Mouse (Mus musculus): Measurements from ENCODE around the gene Dqx1. TPM values are rescaled to one million over a fixed set of nuclear protein-coding genes. Genes with fewer than 3 reads are reported as not detected.

Dqx1 gene
- polyA plus RNA-seq (2014; fragmentation: Nextera tagmentation; extraction: Ambion mirVana): 1.4 and 1.6 TPM in 2 replicates

DNA sequence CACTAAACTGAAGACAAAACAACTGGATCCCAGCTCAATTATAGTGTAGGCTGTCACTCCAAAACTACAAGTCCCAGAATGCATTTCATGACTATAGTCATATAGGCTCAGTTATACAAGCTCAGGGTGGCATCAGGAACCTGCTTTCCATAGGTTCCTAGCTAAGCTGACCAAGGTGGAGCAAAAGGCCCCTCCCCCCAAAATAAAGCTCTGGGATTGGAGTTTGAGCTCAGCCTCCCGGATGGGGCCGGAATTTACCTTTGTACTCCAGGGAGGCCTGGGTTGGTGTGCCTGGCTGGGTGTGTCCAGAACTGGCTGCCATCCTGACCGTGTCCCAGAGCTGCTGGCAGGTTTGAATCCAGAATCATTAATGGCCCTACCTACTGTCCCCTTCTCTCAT lies at the start of gene Dqx1:
Dqx1 (plus strand) TSS at position 55 of the 400 bp plus-strand sequence.
- Histone ChIP-seq H3K9ac (ENCODE audit: low read length) (no peak within 1 kb of the TSS), H3K36me3 (ENCODE audit: control insufficient read depth, insufficient read depth, low read length) (no peaks in the 10 kb centered on the region; the same call in none of the 2 replicates), H3K4me3 (ENCODE audit: low read depth, low read length) (no peak within 1 kb of the TSS), H3K4me1 (ENCODE audit: control insufficient read depth, insufficient read depth, low read length) (peaks cover 11% of the 10 kb centered on the region), H3K4me2 (ENCODE audit: low read depth) (no peak within 1 kb of the TSS), H3K27ac (ENCODE audit: low read depth, low read length) (no peak within 1 kb of the TSS), H3K27me3 (ENCODE audit: control insufficient read depth, insufficient read depth, low read length) (peaks cover 5% of the 10 kb centered on the region), H3K9me3 (ENCODE audit: control insufficient read depth, low read length) (no peaks in the 10 kb centered on the region)
- DNase-seq (ENCODE audit: low spot score) (no peak), ATAC-seq (ENCODE audit: insufficient read depth, low FRiP score, low TSS enrichment) (no peak)
- WGBS: 46% methylated on average over 3 of the region's 3 CpGs

DNA sequence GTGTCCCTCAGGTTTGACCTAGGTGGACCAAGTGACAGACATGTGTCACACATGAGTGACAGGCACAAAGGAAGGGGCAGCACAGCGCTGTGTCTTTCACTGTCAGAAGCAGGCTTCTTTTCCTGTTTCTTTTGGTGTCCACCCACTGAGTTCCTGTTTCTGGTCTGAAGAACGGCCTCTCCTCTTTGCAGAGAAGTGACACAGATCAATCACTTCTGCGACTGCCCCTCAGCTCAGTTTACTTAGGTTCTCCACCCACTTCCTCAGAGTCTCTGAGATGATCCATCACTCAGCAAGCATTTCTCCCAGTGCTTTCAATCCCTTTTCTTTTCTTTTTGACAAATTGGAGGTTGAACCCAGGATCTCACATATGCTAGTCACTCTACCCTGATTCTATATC lies 49.0 kb upstream of the Dqx1 start:
- Histone ChIP-seq H3K4me1 (ENCODE audit: control insufficient read depth, insufficient read depth, low read length) (no peaks in the 10 kb centered on the region), H3K4me2 (ENCODE audit: low read depth) (no peak overlapping the region), H3K27me3 (ENCODE audit: control insufficient read depth, insufficient read depth, low read length) (no peaks in the 10 kb centered on the region), H3K4me3 (ENCODE audit: low read depth, low read length) (no peak overlapping the region), H3K27ac (ENCODE audit: low read depth, low read length) (no peak overlapping the region), H3K36me3 (ENCODE audit: control insufficient read depth, insufficient read depth, low read length) (no peaks in the 10 kb centered on the region), H3K9ac (ENCODE audit: low read length) (no peak overlapping the region), H3K9me3 (ENCODE audit: control insufficient read depth, low read length) (no peaks in the 10 kb centered on the region)
- DNase-seq (ENCODE audit: low spot score): no peak
- WGBS: 58% methylated on average over 3 of the region's 3 CpGs
- ATAC-seq (ENCODE audit: insufficient read depth, low FRiP score, low TSS enrichment): no peak

DNA sequence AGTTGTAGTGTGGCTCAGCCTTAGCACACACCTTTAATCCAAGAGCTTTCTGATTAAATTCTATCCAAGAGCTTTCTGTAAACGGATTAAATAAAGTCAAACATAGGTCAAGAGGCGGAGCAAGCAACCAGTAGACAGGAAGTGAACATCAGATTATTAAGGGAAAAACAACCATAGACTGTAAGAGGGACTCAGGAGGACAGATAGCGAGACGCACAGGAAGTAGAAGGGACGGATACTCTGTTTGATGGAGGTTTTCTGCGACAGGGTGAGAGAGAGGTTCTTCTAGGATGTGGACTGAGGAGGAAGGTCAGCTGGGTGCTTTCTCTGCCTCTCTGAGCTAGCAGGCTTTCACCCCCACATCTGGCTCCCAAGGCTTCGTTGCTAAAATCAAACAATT lies 47.6 kb upstream of the Dqx1 start:
- Histone ChIP-seq H3K4me2 (ENCODE audit: low read depth) (no peak overlapping the region), H3K9me3 (ENCODE audit: control insufficient read depth, low read length) (no peaks in the 10 kb centered on the region), H3K9ac (ENCODE audit: low read length) (no peak overlapping the region), H3K4me3 (ENCODE audit: low read depth, low read length) (no peak overlapping the region), H3K4me1 (ENCODE audit: control insufficient read depth, insufficient read depth, low read length) (no peaks in the 10 kb centered on the region), H3K27ac (ENCODE audit: low read depth, low read length) (no peak overlapping the region), H3K36me3 (ENCODE audit: control insufficient read depth, insufficient read depth, low read length) (no peaks in the 10 kb centered on the region), H3K27me3 (ENCODE audit: control insufficient read depth, insufficient read depth, low read length) (no peaks in the 10 kb centered on the region)
- DNase-seq (ENCODE audit: low spot score) (no peak), ATAC-seq (ENCODE audit: insufficient read depth, low FRiP score, low TSS enrichment) (no peak)
- 79% methylated on average over 7 of the region's 7 CpGs for WGBS

DNA sequence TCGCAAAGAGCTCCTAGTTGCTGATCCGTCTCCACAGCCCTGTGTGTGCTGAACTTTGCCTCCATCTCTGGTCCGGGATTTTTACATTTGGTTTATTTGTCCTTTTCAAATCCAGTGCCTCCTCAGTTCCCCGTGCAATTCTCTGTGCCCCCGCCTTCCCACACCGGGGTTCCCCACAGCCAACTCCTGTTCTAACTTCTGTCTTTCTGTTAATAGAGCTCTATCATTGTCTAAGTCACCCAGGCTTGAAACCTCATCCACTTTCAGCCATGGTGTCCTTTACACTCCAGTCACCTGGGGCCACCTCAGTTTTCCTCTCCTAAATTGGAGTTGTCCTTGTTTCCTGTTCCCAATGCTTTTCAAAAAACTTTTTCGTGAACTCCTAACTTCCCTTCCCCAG lies 46.4 kb upstream of the Dqx1 start:
- WGBS: 82% methylated on average over 7 of the region's 7 CpGs
- Histone ChIP-seq H3K9ac (ENCODE audit: low read length) (no peak overlapping the region), H3K4me3 (ENCODE audit: low read depth, low read length) (no peak overlapping the region), H3K4me1 (ENCODE audit: control insufficient read depth, insufficient read depth, low read length) (no peaks in the 10 kb centered on the region), H3K27ac (ENCODE audit: low read depth, low read length) (no peak overlapping the region), H3K36me3 (ENCODE audit: control insufficient read depth, insufficient read depth, low read length) (no peaks in the 10 kb centered on the region), H3K9me3 (ENCODE audit: control insufficient read depth, low read length) (no peaks in the 10 kb centered on the region), H3K27me3 (ENCODE audit: control insufficient read depth, insufficient read depth, low read length) (no peaks in the 10 kb centered on the region), H3K4me2 (ENCODE audit: low read depth) (no peak overlapping the region)
- no peak for DNase-seq (ENCODE audit: low spot score)
- no peak for ATAC-seq (ENCODE audit: insufficient read depth, low FRiP score, low TSS enrichment)

DNA sequence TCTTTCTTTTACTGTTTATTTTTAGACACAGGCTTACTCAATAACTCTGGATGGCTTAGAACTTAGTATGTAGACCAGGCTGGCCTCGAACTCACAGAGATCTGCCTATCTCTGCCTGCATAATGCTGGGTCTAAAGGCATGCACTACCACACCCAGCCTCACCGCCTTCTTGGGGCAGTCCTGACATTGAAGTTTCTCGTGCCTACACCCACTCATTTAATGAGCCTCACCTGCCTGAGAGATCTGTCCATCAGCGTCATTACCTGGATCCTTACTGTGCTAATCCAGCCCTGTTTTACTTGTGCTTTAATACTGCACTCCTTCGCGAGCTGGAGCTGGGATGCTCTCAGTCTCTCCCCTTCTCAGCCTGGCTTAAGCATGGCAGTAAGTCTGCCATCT lies 45.9 kb upstream of the Dqx1 start:
- no peaks in the 10 kb centered on the region for H3K9me3 ChIP-seq (ENCODE audit: control insufficient read depth, low read length)
- H3K9ac ChIP-seq (ENCODE audit: low read length): no peak overlapping the region
- H3K4me1 ChIP-seq (ENCODE audit: control insufficient read depth, insufficient read depth, low read length): no peaks in the 10 kb centered on the region
- no peak overlapping the region for H3K27ac ChIP-seq (ENCODE audit: low read depth, low read length)
- H3K36me3 ChIP-seq (ENCODE audit: control insufficient read depth, insufficient read depth, low read length): no peaks in the 10 kb centered on the region
- H3K4me2 ChIP-seq (ENCODE audit: low read depth): no peak overlapping the region
- H3K4me3 ChIP-seq (ENCODE audit: low read depth, low read length): no peak overlapping the region
- H3K27me3 ChIP-seq (ENCODE audit: control insufficient read depth, insufficient read depth, low read length): no peaks in the 10 kb centered on the region
- WGBS: 77% methylated on average over 6 of the region's 6 CpGs
- ATAC-seq (ENCODE audit: insufficient read depth, low FRiP score, low TSS enrichment): no peak
- no peak for DNase-seq (ENCODE audit: low spot score)

DNA sequence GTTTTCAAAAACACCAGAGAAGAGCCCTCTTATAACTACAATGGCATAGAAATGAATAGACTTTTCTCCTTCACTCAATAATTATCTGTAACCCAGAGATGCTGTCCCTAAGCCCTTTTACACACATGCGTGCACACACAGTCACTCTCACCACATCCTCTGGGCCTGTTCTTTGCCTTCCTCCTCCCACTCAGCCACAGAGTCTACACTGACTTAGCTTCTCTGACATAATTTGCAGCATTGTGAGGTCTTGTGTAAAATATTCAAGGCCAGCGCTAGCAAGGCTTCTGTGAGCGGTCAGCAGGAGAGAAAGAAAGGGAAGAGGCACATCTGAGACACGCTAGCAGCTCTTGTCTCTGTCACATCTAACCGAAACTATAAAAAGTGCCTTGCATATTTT lies 44.2 kb upstream of the Dqx1 start:
- H3K9ac ChIP-seq (ENCODE audit: low read length): no peak overlapping the region
- no peak overlapping the region for H3K4me3 ChIP-seq (ENCODE audit: low read depth, low read length)
- no peak overlapping the region for H3K4me2 ChIP-seq (ENCODE audit: low read depth)
- H3K27me3 ChIP-seq (ENCODE audit: control insufficient read depth, insufficient read depth, low read length): no peaks in the 10 kb centered on the region
- H3K4me1 ChIP-seq (ENCODE audit: control insufficient read depth, insufficient read depth, low read length): no peaks in the 10 kb centered on the region
- ATAC-seq (ENCODE audit: insufficient read depth, low FRiP score, low TSS enrichment): no peak
- no peaks in the 10 kb centered on the region for H3K36me3 ChIP-seq (ENCODE audit: control insufficient read depth, insufficient read depth, low read length)
- 81% methylated on average over 5 of the region's 5 CpGs for WGBS
- H3K9me3 ChIP-seq (ENCODE audit: control insufficient read depth, low read length): no peaks in the 10 kb centered on the region
- DNase-seq (ENCODE audit: low spot score): no peak
- no peak overlapping the region for H3K27ac ChIP-seq (ENCODE audit: low read depth, low read length)

DNA sequence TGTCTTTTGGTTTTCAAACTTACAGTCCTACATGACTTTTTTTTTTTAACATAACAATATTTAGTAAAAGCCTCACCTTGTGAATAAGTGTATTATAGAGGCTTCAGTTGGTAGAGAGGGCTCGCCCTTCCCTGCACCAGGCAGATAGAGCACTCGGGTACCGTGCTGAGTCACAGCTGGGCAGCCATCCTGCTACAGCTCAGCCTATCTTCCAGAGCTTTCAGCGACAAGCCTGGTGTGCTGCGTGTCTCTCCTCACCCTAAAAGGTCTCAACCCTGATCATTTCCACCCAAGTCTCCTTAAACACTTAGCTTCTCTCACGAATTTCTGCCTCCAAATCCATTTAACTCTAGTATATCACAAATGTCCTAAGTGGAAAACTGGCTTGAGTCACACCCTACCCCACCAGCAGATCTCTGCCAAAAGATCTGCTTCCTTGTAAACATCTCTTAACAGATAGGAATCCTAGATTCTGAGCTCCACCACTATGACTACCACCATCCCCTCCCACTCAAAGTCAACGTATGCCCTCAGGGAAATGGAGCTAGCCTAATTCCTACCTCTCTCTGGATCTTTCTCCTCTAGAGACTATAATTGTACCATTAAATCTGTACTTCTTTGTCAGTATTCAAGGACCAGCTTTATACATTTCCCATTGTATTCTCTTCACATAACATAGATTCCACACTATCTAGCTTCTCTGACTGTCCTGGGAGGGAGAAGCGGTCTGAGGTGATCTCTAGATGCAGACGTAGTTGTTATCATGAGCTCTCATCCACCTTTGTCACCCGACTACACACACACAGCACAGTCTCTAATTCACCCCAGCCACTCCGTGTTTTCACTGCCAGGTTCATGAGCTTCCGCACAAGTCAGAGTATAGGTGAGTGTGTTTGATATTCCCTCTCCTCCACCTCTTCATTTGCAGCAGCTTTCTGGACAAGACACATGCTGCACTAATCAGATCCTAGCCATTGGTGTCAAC lies 42.9 kb upstream of the Dqx1 start:
- 79% methylated on average over 12 of the region's 12 CpGs for WGBS
- H3K36me3 ChIP-seq (ENCODE audit: control insufficient read depth, insufficient read depth, low read length): no peaks in the 10 kb centered on the region
- H3K4me2 ChIP-seq (ENCODE audit: low read depth): no peak overlapping the region
- no peak overlapping the region for H3K4me3 ChIP-seq (ENCODE audit: low read depth, low read length)
- no peaks in the 10 kb centered on the region for H3K27me3 ChIP-seq (ENCODE audit: control insufficient read depth, insufficient read depth, low read length)
- no peaks in the 10 kb centered on the region for H3K4me1 ChIP-seq (ENCODE audit: control insufficient read depth, insufficient read depth, low read length)
- H3K9me3 ChIP-seq (ENCODE audit: control insufficient read depth, low read length): no peaks in the 10 kb centered on the region
- no peak overlapping the region for H3K27ac ChIP-seq (ENCODE audit: low read depth, low read length)
- ATAC-seq (ENCODE audit: insufficient read depth, low FRiP score, low TSS enrichment) (no peak), DNase-seq (ENCODE audit: low spot score) (no peak)
- no peak overlapping the region for H3K9ac ChIP-seq (ENCODE audit: low read length)

DNA sequence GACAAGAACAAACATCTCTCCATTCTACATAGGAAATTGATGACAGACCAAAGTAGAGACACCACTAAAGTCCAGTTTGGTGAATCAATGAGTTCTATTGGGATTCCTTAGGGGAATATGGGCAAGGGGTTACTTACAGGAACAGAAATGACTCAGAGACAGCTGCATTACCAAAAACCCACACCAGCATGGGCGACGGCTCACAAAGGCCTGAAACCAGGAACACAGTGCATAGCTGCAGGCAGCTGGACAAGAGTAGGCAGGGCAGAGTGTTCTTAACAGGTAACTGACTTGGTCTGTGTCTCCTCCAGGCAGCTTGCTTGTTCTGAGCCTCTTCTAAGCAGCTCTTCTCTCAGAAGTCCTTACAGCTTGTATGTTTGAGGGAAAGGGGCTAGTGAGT lies 41.9 kb upstream of the Dqx1 start:
- Histone ChIP-seq H3K4me1 (ENCODE audit: control insufficient read depth, insufficient read depth, low read length) (no peaks in the 10 kb centered on the region), H3K4me3 (ENCODE audit: low read depth, low read length) (no peak overlapping the region), H3K27ac (ENCODE audit: low read depth, low read length) (no peak overlapping the region), H3K27me3 (ENCODE audit: control insufficient read depth, insufficient read depth, low read length) (no peaks in the 10 kb centered on the region), H3K9me3 (ENCODE audit: control insufficient read depth, low read length) (no peaks in the 10 kb centered on the region), H3K4me2 (ENCODE audit: low read depth) (no peak overlapping the region), H3K9ac (ENCODE audit: low read length) (no peak overlapping the region), H3K36me3 (ENCODE audit: control insufficient read depth, insufficient read depth, low read length) (no peaks in the 10 kb centered on the region)
- WGBS: 87% methylated on average over 2 of the region's 2 CpGs
- no peak for ATAC-seq (ENCODE audit: insufficient read depth, low FRiP score, low TSS enrichment)
- DNase-seq (ENCODE audit: low spot score): no peak

DNA sequence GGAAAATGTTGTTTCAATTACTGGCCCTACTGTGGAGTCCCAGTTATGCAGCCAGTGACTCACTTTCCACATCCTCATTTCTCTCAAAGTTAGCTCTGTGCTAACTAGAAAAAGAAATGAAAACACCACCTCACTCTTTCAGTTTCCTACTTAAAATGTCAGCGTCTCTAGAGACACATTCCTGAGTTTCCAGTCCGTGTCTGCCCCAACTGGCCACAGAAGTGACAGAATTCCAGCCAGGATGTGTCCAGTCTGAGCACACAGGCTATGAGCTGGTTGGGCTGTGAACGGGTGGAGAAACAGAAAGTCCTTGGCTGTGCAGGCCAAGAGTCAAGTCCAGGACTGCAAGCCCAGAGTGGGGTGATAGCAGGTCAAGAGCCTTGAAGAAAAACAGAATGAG lies 40.5 kb upstream of the Dqx1 start:
- no peak overlapping the region for H3K9ac ChIP-seq (ENCODE audit: low read length)
- no peaks in the 10 kb centered on the region for H3K9me3 ChIP-seq (ENCODE audit: control insufficient read depth, low read length)
- WGBS: 70% methylated on average over 3 of the region's 3 CpGs
- H3K27ac ChIP-seq (ENCODE audit: low read depth, low read length): no peak overlapping the region
- H3K4me2 ChIP-seq (ENCODE audit: low read depth): no peak overlapping the region
- ATAC-seq (ENCODE audit: insufficient read depth, low FRiP score, low TSS enrichment) (no peak), DNase-seq (ENCODE audit: low spot score) (no peak)
- H3K27me3 ChIP-seq (ENCODE audit: control insufficient read depth, insufficient read depth, low read length): no peaks in the 10 kb centered on the region
- no peaks in the 10 kb centered on the region for H3K4me1 ChIP-seq (ENCODE audit: control insufficient read depth, insufficient read depth, low read length)
- H3K36me3 ChIP-seq (ENCODE audit: control insufficient read depth, insufficient read depth, low read length): no peaks in the 10 kb centered on the region
- H3K4me3 ChIP-seq (ENCODE audit: low read depth, low read length): no peak overlapping the region
